Mouse (Mus musculus): ENCODE measurements at regions not wholly inside any gene's neighbourhood (a gene's known extent, or its start where the extent isn't known, plus 50 kb on each side); places are given as distances from the start of the nearest gene placed in this dataset.
A peak's percentile ranks its signal among the peaks of the same experiment; 100 is the strongest.

DNA sequence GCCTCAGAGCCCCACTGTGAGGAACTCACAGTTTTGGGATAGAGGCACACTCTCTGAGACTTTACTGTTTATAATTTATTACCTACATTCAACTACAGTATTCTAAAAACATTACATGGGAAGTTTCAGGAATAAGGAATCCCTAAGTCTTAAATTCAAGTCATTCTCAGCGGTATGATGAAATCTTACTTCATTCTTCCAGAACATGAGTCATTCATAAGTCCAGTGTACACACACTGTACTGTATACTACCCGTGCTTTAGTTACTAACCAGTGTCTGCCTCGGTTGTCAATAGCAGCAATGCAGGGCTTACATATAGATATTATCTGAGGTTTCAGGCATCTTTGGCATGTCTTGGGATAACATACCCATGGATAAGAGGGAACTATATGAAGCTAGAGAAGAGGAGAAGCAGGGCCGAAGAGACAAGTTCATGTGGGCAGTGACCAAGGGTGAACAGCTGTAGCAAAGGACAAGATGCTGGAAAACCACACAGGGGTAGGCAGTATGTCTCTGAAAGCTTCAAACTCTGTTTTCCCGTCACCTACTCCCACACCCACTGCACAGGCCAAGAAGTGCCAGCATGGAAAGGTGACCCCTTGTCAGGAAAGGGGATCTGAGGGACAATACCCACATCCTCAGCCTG lies 55.5 kb upstream of the Zfp703 start:
- no peak for TF ChIP-seq CTCF (IDR thresholded peaks at IDR 0.05; ENCODE audit: control insufficient read depth, insufficient read depth, insufficient read length)
- TF ChIP-seq MYOG (IDR thresholded peaks at IDR 0.05; ENCODE audit: control insufficient read depth, extremely low read depth, insufficient read length): no peak
- TF ChIP-seq MYOD1 (IDR thresholded peaks at IDR 0.05; ENCODE audit: control insufficient read depth, insufficient read length, low read depth): peak; percentile 32

All from C2C12 (cell line).